In the genomic region with DNA sequence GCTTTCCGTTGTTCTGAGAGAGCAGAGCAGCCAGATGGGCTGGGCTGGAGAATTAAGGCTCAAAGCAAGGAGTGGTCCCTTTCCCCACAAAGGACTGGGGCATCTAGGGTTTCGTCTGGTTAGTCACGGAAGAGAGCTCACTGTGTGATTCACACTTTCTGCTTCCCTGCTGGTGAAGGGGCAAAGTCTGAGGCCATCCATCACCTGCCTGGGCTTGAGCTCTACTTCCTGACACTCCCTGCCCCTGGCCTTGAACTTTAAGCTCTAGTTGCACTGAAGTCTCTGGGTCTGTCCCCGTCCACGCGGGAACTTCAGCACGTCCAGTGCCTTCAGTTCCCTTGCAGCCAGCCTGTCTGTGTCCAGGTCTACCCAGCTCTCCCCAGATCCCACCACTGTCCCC, we compare ENCODE assay signal across 15 mouse cellular contexts. TPM values are rescaled to one million over a fixed set of nuclear protein-coding genes. Genes with fewer than 3 reads are reported as not detected.
DNase-seq lines count a peak whose midpoint lies in the region; ATAC-seq and TF ChIP-seq lines count a peak whose summit lies in the region.
"Had no signal": no experiment of that assay in that cellular context is flagged by ENCODE, and none has a peak within 500 bp of the region (broad histone marks: within the 10 kb centered on the region; RNA-seq: fewer than 3 reads in every experiment).

No protein-coding gene starts in this region.

- H3K9me3 ChIP-seq in heart, embryonic 11.5 days (replicated peaks; ENCODE audit: control insufficient read depth, low read length): no peaks in the 10 kb centered on the region
- H3K9me3 ChIP-seq: embryonic facial prominence, embryonic 13.5 days; forebrain, embryonic 13.5 days; heart, embryonic 15.5 days had no signal

- 34% methylated on average over 7 of the region's 7 CpGs for WGBS in heart, embryonic 11.5 days (ENCODE audit: insufficient replicate concordance)

- H3K36me3 ChIP-seq in heart, embryonic 11.5 days (ENCODE audit: control insufficient read depth, insufficient read depth, low read length): no peaks in the 10 kb centered on the region
- H3K36me3 ChIP-seq: embryonic facial prominence, embryonic 13.5 days; heart, embryonic 15.5 days had no signal

- intact Hi-C loops in left cerebral cortex, adult 2 months (cut with DNase I): no loop called here
- intact Hi-C loops in gastrocnemius, postnatal 14 days (cut with DNase I; ENCODE audit: low total_unique reads): no loop called here

- ATAC-seq in heart, embryonic 11.5 days (replicated peaks; ENCODE audit: insufficient number of reproducible peaks, low FRiP score, low TSS enrichment): no peak
- ATAC-seq: forebrain, embryonic 13.5 days; hindbrain, embryonic 16.5 days had no signal

- TF ChIP-seq CTCF in left cerebral cortex, adult 2 months (IDR thresholded peaks at IDR 0.05): no peak

- no peak overlapping the region for H3K4me3 ChIP-seq in left cerebral cortex, adult 2 months
- H3K4me3 ChIP-seq in heart, embryonic 11.5 days (ENCODE audit: low read depth, low read length): no peak overlapping the region
- H3K4me3 ChIP-seq: forebrain, embryonic 13.5 days had no signal

- H3K9ac ChIP-seq in heart, embryonic 11.5 days (ENCODE audit: low read depth, low read length): no peak overlapping the region
- H3K9ac ChIP-seq: forebrain, embryonic 13.5 days; heart, embryonic 15.5 days; liver, embryonic 14.5 days had no signal

- H3K27me3 ChIP-seq in heart, embryonic 11.5 days (ENCODE audit: control insufficient read depth, insufficient read depth, low read length): peaks cover 2% of the 10 kb centered on the region; the same call in 1 of the 2 replicates
- H3K27me3 ChIP-seq: embryonic facial prominence, embryonic 13.5 days; forebrain, embryonic 13.5 days; heart, embryonic 15.5 days had no signal

- DNase-seq in adrenal gland, adult 2 months: peak; percentile 76
- DNase-seq in adrenal gland, postnatal 10 days: no peak
- DNase-seq in ES-CJ7 (ENCODE audit: low read depth, low spot score): peak; percentile 84
- peak; percentile 87 for DNase-seq in kidney, adult 11 months
- DNase-seq in kidney, postnatal 36 days: peak; percentile 83 to 92
- DNase-seq in left cerebral cortex, adult 2 months (ENCODE audit: extremely low spot score in 1 of 2, low spot score in 2 of 2): no peak
- no peak for DNase-seq in gastrocnemius, postnatal 14 days
- DNase-seq: cerebellum, adult 9-10 months; gastrocnemius, postnatal 10 days had no signal

- H3K4me1 ChIP-seq in heart, embryonic 11.5 days (ENCODE audit: control insufficient read depth, insufficient read depth, low read length): peaks cover 9% of the 10 kb centered on the region
- H3K4me1 ChIP-seq: forebrain, embryonic 13.5 days had no signal

- no peak overlapping the region for H3K4me2 ChIP-seq in heart, embryonic 11.5 days

- no peak overlapping the region for H3K27ac ChIP-seq in left cerebral cortex, adult 2 months
- H3K27ac ChIP-seq in heart, embryonic 11.5 days (ENCODE audit: low read depth, low read length): no peak overlapping the region
- H3K27ac ChIP-seq: embryonic facial prominence, embryonic 13.5 days; forebrain, embryonic 13.5 days; heart, embryonic 15.5 days; liver, embryonic 14.5 days had no signal

RNA-seq across cellular contexts. Expression of a gene that starts 22.8 kb away (rescaled TPM):
- total RNA-seq in adrenal gland, adult 2 months (2021): 10 to 100 TPM; 10.3 to 12.2 TPM
- 34.7 and 42.5 TPM in 2 replicates for polyA plus RNA-seq in adrenal gland, adult 2 months (2012; rRNA removed)
- total RNA-seq in adrenal gland, postnatal 10 days (2021): 10 to 100 TPM; 23.1 to 24.5 TPM
- total RNA-seq in left cerebral cortex, adult 2 months (2021): 10 to 100 TPM; 10.8 to 14.0 TPM
- polyA plus RNA-seq in heart, embryonic 11.5 days (2014; fragmentation: Nextera tagmentation; extraction: Ambion mirVana): 3.4 and 4.4 TPM in 2 replicates
- 10 to 100 TPM in 1 of 2 experiments, 1 to 10 TPM in 1; 7.5 to 13.5 TPM for total RNA-seq in gastrocnemius, postnatal 14 days (2021)

Comparison
In these comparisons a context has a peak if more than half of its experiments do, and no peak if none do; other contexts are left out.
1. DNase-seq: peak in adrenal gland, adult 2 months (single experiment), ES-CJ7 (single experiment), kidney, adult 11 months (single experiment) and kidney, postnatal 36 days (2 of 2); none in adrenal gland, postnatal 10 days (single experiment), left cerebral cortex, adult 2 months (0 of 2) and gastrocnemius, postnatal 14 days (single experiment).